Mouse (Mus musculus): ENCODE measurements at regions not wholly inside any gene's neighbourhood (a gene's known extent, or its start where the extent isn't known, plus 50 kb on each side); places are given as distances from the start of the nearest gene placed in this dataset.

DNA sequence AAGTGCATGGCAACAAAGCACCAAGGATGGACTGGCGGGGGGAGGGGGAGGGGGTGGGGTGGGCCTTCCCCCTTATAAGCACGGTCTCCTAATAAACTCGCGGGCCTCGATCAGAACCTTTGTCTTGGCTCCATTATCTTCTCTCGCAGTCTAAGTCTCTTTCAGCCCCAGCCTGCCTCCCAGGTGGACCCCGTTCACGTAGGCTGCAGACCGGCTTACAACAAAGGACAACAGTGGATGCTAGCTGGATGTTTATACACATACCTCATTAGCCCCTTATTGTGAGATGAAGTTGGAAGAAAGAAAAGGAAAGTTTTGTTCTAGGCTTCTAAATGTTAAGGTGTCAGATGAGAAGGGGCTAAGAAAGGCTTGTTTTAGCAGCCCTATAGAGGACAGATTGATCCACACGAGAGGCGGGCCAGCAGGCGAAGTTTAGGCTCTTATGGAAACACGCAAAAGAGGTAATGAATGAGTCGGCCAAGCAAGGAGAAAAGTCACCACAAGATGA, 272.6 kb downstream of the Cd47 start:
- no peak for TF ChIP-seq CTCF (IDR thresholded peaks at IDR 0.05; ENCODE audit: extremely low read depth, insufficient read length, insufficient replicate concordance, low read depth, low read length)
- no peak for TF ChIP-seq POLR2A (IDR thresholded peaks at IDR 0.05; ENCODE audit: low read depth, low read length)
